ENCODE assay signal across 27 mouse cellular contexts in genomic region chr6:22439871-22440270, GRCm38 (mm10).
DNase-seq lines count a peak whose midpoint lies in the region; ATAC-seq and TF ChIP-seq lines count a peak whose summit lies in the region.
"Had no signal": no experiment of that assay in that cellular context is flagged by ENCODE, and none has a peak within 500 bp of the region (broad histone marks: within the 10 kb centered on the region; RNA-seq: fewer than 3 reads in every experiment).

No protein-coding gene starts in this region.

- peak overlapping the region; percentile 39 for H3K27ac ChIP-seq in testis, adult 2 months (ENCODE audit: control insufficient read depth, insufficient read depth, low read depth, low read length)
- H3K27ac ChIP-seq in heart, embryonic 11.5 days (ENCODE audit: low read depth, low read length): no peak overlapping the region
- H3K27ac ChIP-seq: embryonic facial prominence, embryonic 13.5 days; embryonic facial prominence, embryonic 15.5 days; forebrain, embryonic 10.5 days; forebrain, embryonic 12.5 days had no signal

- intact Hi-C loops in left cerebral cortex, postnatal 14 days (cut with DNase I): no loop called here

- no peaks in the 10 kb centered on the region for H3K9me3 ChIP-seq in heart, embryonic 11.5 days (replicated peaks; ENCODE audit: control insufficient read depth, low read length)
- H3K9me3 ChIP-seq: embryonic facial prominence, embryonic 13.5 days; embryonic facial prominence, embryonic 15.5 days; forebrain, embryonic 10.5 days had no signal

- no peak for TF ChIP-seq CTCF in testis, adult 2 months (IDR thresholded peaks at IDR 0.05; ENCODE audit: control insufficient read depth, insufficient read depth, insufficient replicate concordance, low read depth, low read length)

- WGBS in heart, embryonic 11.5 days (ENCODE audit: insufficient replicate concordance): 81% methylated on average over 9 of the region's 9 CpGs

- no peak overlapping the region for H3K4me2 ChIP-seq in heart, embryonic 11.5 days
- H3K4me2 ChIP-seq: embryonic facial prominence, embryonic 13.5 days; embryonic facial prominence, embryonic 15.5 days; forebrain, embryonic 12.5 days had no signal

- ATAC-seq in heart, embryonic 11.5 days (replicated peaks; ENCODE audit: insufficient number of reproducible peaks, low FRiP score, low TSS enrichment): no peak
- ATAC-seq: activated CD4-positive, CD25-positive, alpha-beta regulatory T cell, adult 4 months; forebrain, embryonic 14.5 days; forebrain, embryonic 16.5 days; Patski had no signal

- peak; percentile 24; the same call in 1 of the 2 replicates for TF ChIP-seq POLR2A in testis, adult 2 months (IDR thresholded peaks at IDR 0.05; ENCODE audit: control insufficient read depth, low read depth, low read length)

- DNase-seq in testis, postnatal 10 days (ENCODE audit: low spot score): no peak
- DNase-seq in ES-CJ7 (ENCODE audit: low read depth, low spot score): peak; percentile 94
- peak; percentile 98 for DNase-seq in R1 (ENCODE audit: low read depth, low spot score)
- DNase-seq in testis, postnatal 14 days (ENCODE audit: low spot score): peak; percentile 23
- no peak for DNase-seq in adrenal gland, adult 2 months
- no peak for DNase-seq in left cerebral cortex, postnatal 14 days (ENCODE audit: low spot score in 2 of 2)
- DNase-seq: adrenal gland, adult 8-10 months; adrenal gland, postnatal 14 days; adrenal gland, postnatal 36 days; cerebellum, adult 11-12 months; cerebellum, adult 2 months; cerebellum, adult 9-11 months; cerebellum, postnatal 14 days; cerebellum, postnatal 36 days; embryo, embryonic 11 days had no signal

- H3K4me3 ChIP-seq in testis, adult 2 months (ENCODE audit: control insufficient read depth, low read depth, low read length): peak overlapping the region; percentile 79
- H3K4me3 ChIP-seq in heart, embryonic 11.5 days (ENCODE audit: low read depth, low read length): no peak overlapping the region
- H3K4me3 ChIP-seq: embryonic facial prominence, embryonic 13.5 days; embryonic facial prominence, embryonic 15.5 days; erythroblast, embryonic 14.5 days; forebrain, embryonic 10.5 days; forebrain, embryonic 12.5 days had no signal

- H3K4me1 ChIP-seq in testis, adult 2 months (ENCODE audit: control insufficient read depth, insufficient read depth, low read length): peaks cover 9% of the 10 kb centered on the region
- peaks cover 3% of the 10 kb centered on the region; the same call in 1 of the 2 replicates for H3K4me1 ChIP-seq in heart, embryonic 11.5 days (ENCODE audit: control insufficient read depth, insufficient read depth, low read length)
- H3K4me1 ChIP-seq: forebrain, embryonic 12.5 days had no signal

- H3K27me3 ChIP-seq in testis, adult 2 months (ENCODE audit: control insufficient read depth, insufficient read depth, low read length): no peaks in the 10 kb centered on the region
- H3K27me3 ChIP-seq in heart, embryonic 11.5 days (ENCODE audit: control insufficient read depth, insufficient read depth, low read length): no peaks in the 10 kb centered on the region
- H3K27me3 ChIP-seq: embryonic facial prominence, embryonic 13.5 days; embryonic facial prominence, embryonic 15.5 days; forebrain, embryonic 12.5 days; Patski had no signal

- no peak overlapping the region for H3K9ac ChIP-seq in heart, embryonic 11.5 days (ENCODE audit: low read depth, low read length)
- H3K9ac ChIP-seq: embryonic facial prominence, embryonic 13.5 days; embryonic facial prominence, embryonic 15.5 days; forebrain, embryonic 12.5 days had no signal

- H3K36me3 ChIP-seq in testis, adult 2 months (ENCODE audit: control insufficient read depth, insufficient read depth, low read length): no peaks in the 10 kb centered on the region
- H3K36me3 ChIP-seq in heart, embryonic 11.5 days (ENCODE audit: control insufficient read depth, insufficient read depth, low read length): no peaks in the 10 kb centered on the region
- H3K36me3 ChIP-seq: embryonic facial prominence, embryonic 13.5 days; embryonic facial prominence, embryonic 15.5 days; forebrain, embryonic 10.5 days; forebrain, embryonic 12.5 days; G1E had no signal

Comparison
In these comparisons a context has a peak if more than half of its experiments do, and no peak if none do; other contexts are left out.
1. DNase-seq: peak in ES-CJ7 (single experiment), R1 (single experiment) and testis, postnatal 14 days (single experiment); none in testis, postnatal 10 days (single experiment), adrenal gland, adult 2 months (single experiment) and left cerebral cortex, postnatal 14 days (0 of 2).